Mouse (Mus musculus) frontal cortex, postnatal 25 days (tissue): ENCODE results near the gene Tmem82.
"Not testable (repeated sequence)": the region's sequence is repeated elsewhere in the genome, so short reads cannot be mapped to it uniquely, and the experiment has no call there.

Experiments
- DNase-seq, 2 experiments: peaks; one replicate each; pipeline ENCODE4 v3.0.0; 2022; ENCODE audit warnings: low spot score in 2 of 2

Tmem82 gene

GRCm38 (mm10) chr4:141576404-141576803 is 42.0 kb downstream of the Tmem82 start:
- DNase-seq, result no peak

GRCm38 (mm10) chr4:141574789-141575702 is 43.4 kb downstream of the Tmem82 start:
- DNase-seq, result peak; percentile 67 to 78

GRCm38 (mm10) chr4:141573359-141573966 is 45.0 kb downstream of the Tmem82 start:
- DNase-seq, result no peak

GRCm38 (mm10) chr4:141572668-141573358 is 45.6 kb downstream of the Tmem82 start:
- no peak for DNase-seq

- no peak for DNase-seq
Measured at GRCm38 (mm10) chr4:141571934-141572333, 46.5 kb downstream of the Tmem82 start.

GRCm38 (mm10) chr4:141571337-141571739 is 47.1 kb downstream of the Tmem82 start:
- DNase-seq, result no peak

GRCm38 (mm10) chr4:141570821-141571220 is 47.6 kb downstream of the Tmem82 start:
- no peak for DNase-seq

- DNase-seq, result no peak
Measured at GRCm38 (mm10) chr4:141570004-141570403, 48.4 kb downstream of the Tmem82 start.

GRCm38 (mm10) chr4:141568966-141569365 is 49.5 kb downstream of the Tmem82 start:
- DNase-seq, result no peak

- DNase-seq, result not testable (repeated sequence)
Measured at GRCm38 (mm10) chr4:141567174-141567573, 51.3 kb downstream of the Tmem82 start.

- DNase-seq, result no peak
Measured at GRCm38 (mm10) chr4:141566187-141566586, 52.2 kb downstream of the Tmem82 start.

GRCm38 (mm10) chr4:141565325-141565724 is 53.1 kb downstream of the Tmem82 start:
- no peak for DNase-seq

GRCm38 (mm10) chr4:141564660-141565059 is 53.8 kb downstream of the Tmem82 start:
- no peak for DNase-seq

GRCm38 (mm10) chr4:141564209-141564608 is 54.2 kb downstream of the Tmem82 start:
- DNase-seq, result no peak
